Mouse (Mus musculus): Measurements from ENCODE around the gene Tuba4a.

Tuba4a gene

GRCm38 (mm10) chr1:75219531-75219930 lies at the start of gene Tuba4a:
TSS of gene Tuba4a (minus strand) at chr1:75219865.
- no peak for DNase-seq

GRCm38 (mm10) chr1:75264091-75264880 lies 44.6 kb upstream of the Tuba4a start, which contains the start of gene Ptprn:
TSS of gene Ptprn (minus strand) at chr1:75264502.
- DNase-seq, result peak; percentile 90

- DNase-seq, result peak; percentile 71
These were observed 43.6 kb upstream of the Tuba4a start for GRCm38 (mm10) chr1:75262969-75263951.

GRCm38 (mm10) chr1:75261278-75261677 lies 41.6 kb upstream of the Tuba4a start:
- peak; percentile 18 for DNase-seq

GRCm38 (mm10) chr1:75255516-75256046 lies 35.9 kb upstream of the Tuba4a start:
- peak; percentile 46 for DNase-seq

- peak; percentile 65 for DNase-seq
These were observed 35.0 kb upstream of the Tuba4a start for GRCm38 (mm10) chr1:75254625-75255013.

- DNase-seq, result peak; percentile 82
These were observed 34.4 kb upstream of the Tuba4a start for GRCm38 (mm10) chr1:75253849-75254624.

GRCm38 (mm10) chr1:75253029-75253428 lies 33.4 kb upstream of the Tuba4a start:
- peak; percentile 65 for DNase-seq

GRCm38 (mm10) chr1:75252308-75252707 lies 32.6 kb upstream of the Tuba4a start:
- peak; percentile 58 for DNase-seq

- peak; percentile 91 for DNase-seq
These were observed 31.7 kb upstream of the Tuba4a start for GRCm38 (mm10) chr1:75251112-75251970.

- peak; percentile 81 for DNase-seq
These were observed 30.8 kb upstream of the Tuba4a start for GRCm38 (mm10) chr1:75250498-75250897.

GRCm38 (mm10) chr1:75248041-75248772 lies 28.5 kb upstream of the Tuba4a start:
- DNase-seq, result peak; percentile 68

- DNase-seq, result peak; percentile 52
These were observed 27.6 kb upstream of the Tuba4a start for GRCm38 (mm10) chr1:75247071-75247930.

- peak; percentile 69 for DNase-seq
These were observed 25.2 kb upstream of the Tuba4a start for GRCm38 (mm10) chr1:75244836-75245235.

GRCm38 (mm10) chr1:75244175-75244826 lies 24.6 kb upstream of the Tuba4a start:
- peak; percentile 42 for DNase-seq

GRCm38 (mm10) chr1:75243411-75243810 lies 23.7 kb upstream of the Tuba4a start:
- peak; percentile 53 for DNase-seq

- DNase-seq, result peak; percentile 67
These were observed 19.9 kb upstream of the Tuba4a start for GRCm38 (mm10) chr1:75239591-75239990.

- peak; percentile 93 for DNase-seq
These were observed 16.7 kb upstream of the Tuba4a start, which contains the start of gene Dnajb2 for GRCm38 (mm10) chr1:75236117-75237050. TSS of gene Dnajb2 (plus strand) at chr1:75236406.
